ENCODE assay signal across 26 mouse cellular contexts in the genomic region with DNA sequence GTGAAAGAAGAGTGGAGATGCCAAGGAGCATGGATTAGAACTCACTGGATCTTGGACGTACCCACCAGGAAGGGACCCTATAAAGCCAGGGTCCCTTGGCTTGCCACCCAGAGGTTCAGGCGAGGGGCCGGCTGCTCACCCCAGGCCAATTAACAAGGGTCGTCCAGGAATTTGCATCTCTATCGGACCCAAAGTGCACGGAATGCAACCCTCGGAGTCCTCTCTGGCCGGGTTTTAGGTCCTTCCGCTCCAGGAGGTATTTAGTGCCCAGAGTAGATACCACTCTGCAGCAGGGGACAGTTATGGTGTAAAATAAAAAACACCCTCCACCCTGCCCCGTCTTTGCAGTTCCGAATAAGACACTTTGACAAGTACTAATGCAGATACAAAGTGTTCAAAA. TPM values are rescaled to one million over a fixed set of nuclear protein-coding genes. Genes with fewer than 3 reads are reported as not detected.
DNase-seq lines count a peak whose midpoint lies in the region; ATAC-seq and TF ChIP-seq lines count a peak whose summit lies in the region.
"Had no signal": no experiment of that assay in that cellular context is flagged by ENCODE, and none has a peak within 500 bp of the region (broad histone marks: within the 10 kb centered on the region; RNA-seq: fewer than 3 reads in every experiment).

No protein-coding gene starts in this region.

- ATAC-seq in midbrain, embryonic 12.5 days (ENCODE audit: low FRiP score, low read depth), result no peak
- ATAC-seq in midbrain, embryonic 15.5 days (replicated peaks), result no peak
- no peak for ATAC-seq in hindbrain, embryonic 16.5 days
- no peak for ATAC-seq in intestine, postnatal 0 days
- ATAC-seq: lung, postnatal 0 days had no signal

- 0 out of 2 replicates have a peak, but pooled peaks cover 6% of the 10 kb centered on the region for H3K9me3 ChIP-seq in midbrain, embryonic 12.5 days
- no peaks in the 10 kb centered on the region for H3K9me3 ChIP-seq in midbrain, embryonic 15.5 days
- H3K9me3 ChIP-seq in embryonic facial prominence, embryonic 10.5 days, result peaks cover 5% of the 10 kb centered on the region; the same call in 1 of the 2 replicates
- peaks cover 3% of the 10 kb centered on the region; the same call in 1 of the 2 replicates for H3K9me3 ChIP-seq in hindbrain, embryonic 16.5 days (ENCODE audit: control insufficient read depth, low read length)
- no peaks in the 10 kb centered on the region for H3K9me3 ChIP-seq in intestine, postnatal 0 days (ENCODE audit: control insufficient read depth)

- peak overlapping the region; percentile 30; the same call in 1 of the 2 replicates for H3K4me2 ChIP-seq in midbrain, embryonic 12.5 days (replicated peaks)
- H3K4me2 ChIP-seq in midbrain, embryonic 15.5 days, result no peak overlapping the region
- H3K4me2 ChIP-seq in hindbrain, embryonic 16.5 days (ENCODE audit: low read length), result peak overlapping the region; percentile 47
- no peak overlapping the region for H3K4me2 ChIP-seq in intestine, postnatal 0 days (replicated peaks; ENCODE audit: low read depth)

- no peak overlapping the region for H3K27ac ChIP-seq in midbrain, embryonic 12.5 days (replicated peaks)
- H3K27ac ChIP-seq in midbrain, embryonic 15.5 days, result no peak overlapping the region
- no peak overlapping the region for H3K27ac ChIP-seq in embryonic facial prominence, embryonic 10.5 days (replicated peaks)
- H3K27ac ChIP-seq in hindbrain, embryonic 16.5 days (ENCODE audit: low read depth, low read length), result no peak overlapping the region
- no peak overlapping the region for H3K27ac ChIP-seq in intestine, postnatal 0 days (ENCODE audit: low read depth, low read length)
- H3K27ac ChIP-seq: forebrain, embryonic 10.5 days; left cerebral cortex, adult 2 months; midbrain, embryonic 10.5 days had no signal

- H3K4me3 ChIP-seq in midbrain, embryonic 12.5 days, result 0 out of 2 replicates have a peak overlapping the region, but pooled peaks have one; percentile 12
- no peak overlapping the region for H3K4me3 ChIP-seq in midbrain, embryonic 15.5 days
- H3K4me3 ChIP-seq in embryonic facial prominence, embryonic 10.5 days, result no peak overlapping the region
- peak overlapping the region; percentile 13; the same call in 1 of the 2 replicates for H3K4me3 ChIP-seq in hindbrain, embryonic 16.5 days (ENCODE audit: low read length)
- H3K4me3 ChIP-seq in intestine, postnatal 0 days (ENCODE audit: low read depth, low read length), result no peak overlapping the region
- H3K4me3 ChIP-seq: forebrain, embryonic 10.5 days; left cerebral cortex, adult 2 months; myocyte had no signal

- peaks cover 9% of the 10 kb centered on the region for H3K4me1 ChIP-seq in midbrain, embryonic 12.5 days
- peaks cover 13% of the 10 kb centered on the region for H3K4me1 ChIP-seq in midbrain, embryonic 15.5 days
- 0 out of 2 replicates have a peak, but pooled peaks cover 8% of the 10 kb centered on the region for H3K4me1 ChIP-seq in embryonic facial prominence, embryonic 10.5 days
- H3K4me1 ChIP-seq in hindbrain, embryonic 16.5 days (ENCODE audit: control insufficient read depth, insufficient read depth, low read depth, low read length), result peaks cover 4% of the 10 kb centered on the region; the same call in 1 of the 2 replicates
- H3K4me1 ChIP-seq in intestine, postnatal 0 days (replicated peaks; ENCODE audit: control insufficient read depth, insufficient read depth, low read length), result no peaks in the 10 kb centered on the region

- H3K9ac ChIP-seq in midbrain, embryonic 12.5 days (replicated peaks), result no peak overlapping the region
- no peak overlapping the region for H3K9ac ChIP-seq in midbrain, embryonic 15.5 days
- H3K9ac ChIP-seq in hindbrain, embryonic 16.5 days (ENCODE audit: low read depth, low read length), result no peak overlapping the region
- no peak overlapping the region for H3K9ac ChIP-seq in intestine, postnatal 0 days (ENCODE audit: low read depth, low read length)

- WGBS in midbrain, embryonic 12.5 days, result 2% methylated on average over 11 of the region's 11 CpGs
- 7% methylated on average over 11 of the region's 11 CpGs for WGBS in midbrain, embryonic 15.5 days
- 1% methylated on average over 11 of the region's 11 CpGs for WGBS in embryonic facial prominence, embryonic 10.5 days
- 1% methylated on average over 11 of the region's 11 CpGs for WGBS in hindbrain, embryonic 16.5 days
- WGBS in intestine, postnatal 0 days, result 4% methylated on average over 11 of the region's 11 CpGs

- TF ChIP-seq CTCF in intestine, postnatal 0 days (IDR thresholded peaks at IDR 0.05; ENCODE audit: low read depth), result no peak

- peaks cover 95% of the 10 kb centered on the region for H3K27me3 ChIP-seq in midbrain, embryonic 12.5 days
- H3K27me3 ChIP-seq in midbrain, embryonic 15.5 days (replicated peaks), result peaks cover 73% of the 10 kb centered on the region
- H3K27me3 ChIP-seq in embryonic facial prominence, embryonic 10.5 days (replicated peaks; ENCODE audit: low read depth, poor library complexity, severe bottlenecking), result peaks cover 100% of the 10 kb centered on the region
- peaks cover 35% of the 10 kb centered on the region for H3K27me3 ChIP-seq in hindbrain, embryonic 16.5 days (replicated peaks; ENCODE audit: control insufficient read depth, insufficient read depth, low read length)
- peaks cover 70% of the 10 kb centered on the region for H3K27me3 ChIP-seq in intestine, postnatal 0 days (replicated peaks; ENCODE audit: control insufficient read depth, insufficient read depth, low read length)

- peak; percentile 11 for DNase-seq in embryonic facial prominence, embryonic 10.5 days (ENCODE audit: low spot score)
- no peak for DNase-seq in lung, postnatal 10 days
- DNase-seq in cerebellum, adult 11-12 months, result no peak
- DNase-seq: adrenal gland, postnatal 14 days; B cell, adult 2 months; cerebellum, adult 8-10 months; gastrocnemius, postnatal 36 days; kidney, adult 8-10 months; kidney, postnatal 10 days; left cerebral cortex, postnatal 4 days; liver; thymus, postnatal 14 days had no signal

- H3K36me3 ChIP-seq in midbrain, embryonic 12.5 days, result no peaks in the 10 kb centered on the region
- H3K36me3 ChIP-seq in midbrain, embryonic 15.5 days (replicated peaks), result no peaks in the 10 kb centered on the region
- no peaks in the 10 kb centered on the region for H3K36me3 ChIP-seq in embryonic facial prominence, embryonic 10.5 days (replicated peaks)
- no peaks in the 10 kb centered on the region for H3K36me3 ChIP-seq in hindbrain, embryonic 16.5 days (ENCODE audit: control insufficient read depth, insufficient read depth, low read length)
- no peaks in the 10 kb centered on the region for H3K36me3 ChIP-seq in intestine, postnatal 0 days (ENCODE audit: control insufficient read depth, insufficient read depth)
- H3K36me3 ChIP-seq: forebrain, embryonic 10.5 days; midbrain, embryonic 10.5 days had no signal

RNA-seq across cellular contexts. Expression of a gene that starts 5.5 kb away (rescaled TPM):
- polyA plus RNA-seq in midbrain, embryonic 12.5 days (2016; fragmentation: Nextera tagmentation; extraction: Ambion mirVana), result 0.08 TPM in 2 replicates
- polyA plus RNA-seq in midbrain, embryonic 15.5 days (2015; fragmentation: Nextera tagmentation; extraction: Ambion mirVana), result 0.31 and 0.41 TPM in 2 replicates
- 0.04 and 0.09 TPM in 2 replicates for polyA plus RNA-seq in embryonic facial prominence, embryonic 10.5 days (2016; fragmentation: Nextera tagmentation; extraction: Ambion mirVana)
- 13.3 and 15.7 TPM in 2 replicates for polyA plus RNA-seq in hindbrain, embryonic 16.5 days (2015; fragmentation: Nextera tagmentation; extraction: Ambion mirVana)
- polyA plus RNA-seq in intestine, postnatal 0 days (2015; fragmentation: Nextera tagmentation; extraction: Ambion mirVana), result not detected in 2 replicates
- polyA plus RNA-seq: forebrain, embryonic 10.5 days; heart, embryonic 14.5 days; intestine, embryonic 14.5 days; liver, embryonic 16.5 days; lung, postnatal 0 days; midbrain, embryonic 10.5 days; myocyte; spleen, adult 2 months; stomach, embryonic 14.5 days had no signal

RNA-seq across cellular contexts. Expression of a gene that starts 59.2 kb away (rescaled TPM):
- polyA plus RNA-seq in midbrain, embryonic 12.5 days (2016; fragmentation: Nextera tagmentation; extraction: Ambion mirVana), result 2.9 and 3.4 TPM in 2 replicates
- 28.2 and 30.2 TPM in 2 replicates for polyA plus RNA-seq in midbrain, embryonic 15.5 days (2015; fragmentation: Nextera tagmentation; extraction: Ambion mirVana)
- 0.39 and 0.76 TPM in 2 replicates for polyA plus RNA-seq in embryonic facial prominence, embryonic 10.5 days (2016; fragmentation: Nextera tagmentation; extraction: Ambion mirVana)
- polyA plus RNA-seq in hindbrain, embryonic 16.5 days (2015; fragmentation: Nextera tagmentation; extraction: Ambion mirVana), result 36.0 and 38.2 TPM in 2 replicates
- polyA plus RNA-seq in intestine, postnatal 0 days (2015; fragmentation: Nextera tagmentation; extraction: Ambion mirVana), result 1.8 and 1.9 TPM in 2 replicates
- polyA plus RNA-seq: myocyte; spleen, adult 2 months had no signal

Comparison
In these comparisons a context has a peak if more than half of its experiments do, and no peak if none do; other contexts are left out.
1. H3K4me2 ChIP-seq: peak in midbrain, embryonic 12.5 days (single experiment) and hindbrain, embryonic 16.5 days (single experiment); none in midbrain, embryonic 15.5 days (single experiment) and intestine, postnatal 0 days (single experiment).
2. H3K4me3 ChIP-seq: peak in midbrain, embryonic 12.5 days (single experiment) and hindbrain, embryonic 16.5 days (single experiment); none in midbrain, embryonic 15.5 days (single experiment), embryonic facial prominence, embryonic 10.5 days (single experiment) and intestine, postnatal 0 days (single experiment).
3. RNA of a gene that starts 5.5 kb away (polyA plus RNA-seq): 13.3 to 15.7 TPM in hindbrain, embryonic 16.5 days; 0.31 to 0.41 TPM in midbrain, embryonic 15.5 days, 0.08 TPM in midbrain, embryonic 12.5 days, 0.04 to 0.09 TPM in embryonic facial prominence, embryonic 10.5 days and not detected in intestine, postnatal 0 days; every median in the first group is over 10 times any median in the second.